Mouse (Mus musculus) adrenal gland, adult 2 months (tissue): ENCODE measurements around the gene Stard13. TPM values are rescaled to one million over a fixed set of nuclear protein-coding genes. Genes with fewer than 3 reads are reported as not detected.
A peak's percentile ranks its signal among the peaks of the same experiment; 100 is the strongest.

Source experiments
- DNase-seq: peaks from one replicate; pipeline ENCODE4 v3.0.0; 2021
- polyA plus RNA-seq: library from polyadenylated mRNA; depleted of rRNA; stranded (reverse); fragments of >200 nt; gene quantifications from 2 replicates; pipeline ENCODE4 v1.2.3, GENCODE M21; 2012
- total RNA-seq, 2 experiments: library from RNA; stranded (reverse); gene quantifications; 2 replicates each; pipeline ENCODE4 v1.2.3; 2021

Gene Stard13
- total and polyA plus RNA-seq, 3 experiments, result 5.0 to 20.4 (median 11.3) TPM

GRCm38 (mm10) chr5:151056920-151057294 is 176.7 kb downstream of the Stard13 start:
- no peak for DNase-seq

GRCm38 (mm10) chr5:151056255-151056919 is 177.2 kb downstream of the Stard13 start:
- DNase-seq, result no peak

GRCm38 (mm10) chr5:151055426-151056090 is 178.1 kb downstream of the Stard13 start:
- DNase-seq, result no peak

GRCm38 (mm10) chr5:151054743-151055114 is 178.9 kb downstream of the Stard13 start:
- no peak for DNase-seq

GRCm38 (mm10) chr5:151054100-151054742 is 179.4 kb downstream of the Stard13 start:
- no peak for DNase-seq

GRCm38 (mm10) chr5:151053190-151053589 is 180.4 kb downstream of the Stard13 start:
- DNase-seq, result no peak

- DNase-seq, result no peak
Observed at GRCm38 (mm10) chr5:151052331-151052730, 181.3 kb downstream of the Stard13 start.

GRCm38 (mm10) chr5:151047488-151047887 is 186.1 kb downstream of the Stard13 start:
- DNase-seq, result no peak

- DNase-seq, result no peak
Observed at GRCm38 (mm10) chr5:151046917-151047316, 186.7 kb downstream of the Stard13 start.

- DNase-seq, result no peak
Observed at GRCm38 (mm10) chr5:151046131-151046530, 187.5 kb downstream of the Stard13 start.

GRCm38 (mm10) chr5:151042911-151043310 is 190.7 kb downstream of the Stard13 start:
- DNase-seq, result no peak

GRCm38 (mm10) chr5:151037871-151038270 is 195.8 kb downstream of the Stard13 start:
- no peak for DNase-seq

GRCm38 (mm10) chr5:151034715-151035512 is 198.7 kb downstream of the Stard13 start:
- DNase-seq, result no peak

- DNase-seq, result no peak
Observed at GRCm38 (mm10) chr5:151028906-151029305, 204.7 kb downstream of the Stard13 start.

GRCm38 (mm10) chr5:151027171-151027570 is 206.5 kb downstream of the Stard13 start:
- DNase-seq, result no peak

- no peak for DNase-seq
Observed at GRCm38 (mm10) chr5:151026069-151026468, 207.6 kb downstream of the Stard13 start.

- no peak for DNase-seq
Observed at GRCm38 (mm10) chr5:151024483-151024882, 209.2 kb downstream of the Stard13 start.

GRCm38 (mm10) chr5:151023461-151023860 is 210.2 kb downstream of the Stard13 start:
- DNase-seq, result no peak

- DNase-seq, result no peak
Observed at GRCm38 (mm10) chr5:151022939-151023338, 210.7 kb downstream of the Stard13 start.

- no peak for DNase-seq
Observed at GRCm38 (mm10) chr5:151022026-151022425, 211.6 kb downstream of the Stard13 start.

- peak; percentile 10 for DNase-seq
Observed at GRCm38 (mm10) chr5:151020831-151021230, 212.8 kb downstream of the Stard13 start.

GRCm38 (mm10) chr5:151020031-151020820 is 213.4 kb downstream of the Stard13 start:
- no peak for DNase-seq
